Mouse (Mus musculus) gastrocnemius, adult 2 months (tissue): ENCODE data around the gene Fkbp8. TPM values are rescaled to one million over a fixed set of nuclear protein-coding genes. Genes with fewer than 3 reads are reported as not detected.

ENCODE experiments used
- DNase-seq: peaks from one replicate; pipeline ENCODE4 v3.0.0; 2022
- H3K27ac ChIP-seq: fragments of 200-600 bp; 2 replicates; pipeline ENCODE4 v1.8.1; 2022; ENCODE audit warnings: mild to moderate bottlenecking
- H3K4me3 ChIP-seq: fragments of 200-600 bp; 2 replicates; pipeline ENCODE4 v1.8.1; 2022; ENCODE audit warnings: mild to moderate bottlenecking, moderate library complexity
- CTCF ChIP-seq: fragments of 200-600 bp; IDR thresholded peaks from 2 replicates; pipeline ENCODE4 v1.8.1; 2022; ENCODE audit warnings: antibody characterized with exemption, mild to moderate bottlenecking, moderate library complexity
- intact Hi-C: fragments of 180-260 bp; cut with DNase I; formaldehyde crosslinking; loops from one replicate; pipeline ENCODE4 v1.15.1; 2025
- total RNA-seq, 2 experiments: library from RNA; stranded (reverse); gene quantifications; 2 replicates each; pipeline ENCODE4 v1.2.3; 2021

The Fkbp8 gene
- total RNA-seq, 2 experiments from 2014 or later: 108 to 112 TPM

- no peak for TF ChIP-seq CTCF
- Histone ChIP-seq H3K27ac (peak overlapping the region; percentile 88), H3K4me3 (no peak overlapping the region)
- intact Hi-C loops: no loop called here
- no peak for DNase-seq
Observed at GRCm38 (mm10) chr8:70574302-70574701, 46.8 kb downstream of the Fkbp8 start.

GRCm38 (mm10) chr8:70574915-70575314 is 47.4 kb downstream of the Fkbp8 start:
- no peak for TF ChIP-seq CTCF
- Histone ChIP-seq H3K27ac (peak overlapping the region; percentile 88), H3K4me3 (no peak overlapping the region)
- intact Hi-C loops: no loop called here
- DNase-seq: peak; percentile 70

GRCm38 (mm10) chr8:70577207-70577606 is 49.7 kb downstream of the Fkbp8 start:
- DNase-seq: no peak
- H3K27ac ChIP-seq: peak overlapping the region; percentile 50
- H3K4me3 ChIP-seq: no peak overlapping the region
- TF ChIP-seq CTCF: peak; percentile 17; the same call in 1 of the 2 replicates
- intact Hi-C loops: no loop called here

DNA sequence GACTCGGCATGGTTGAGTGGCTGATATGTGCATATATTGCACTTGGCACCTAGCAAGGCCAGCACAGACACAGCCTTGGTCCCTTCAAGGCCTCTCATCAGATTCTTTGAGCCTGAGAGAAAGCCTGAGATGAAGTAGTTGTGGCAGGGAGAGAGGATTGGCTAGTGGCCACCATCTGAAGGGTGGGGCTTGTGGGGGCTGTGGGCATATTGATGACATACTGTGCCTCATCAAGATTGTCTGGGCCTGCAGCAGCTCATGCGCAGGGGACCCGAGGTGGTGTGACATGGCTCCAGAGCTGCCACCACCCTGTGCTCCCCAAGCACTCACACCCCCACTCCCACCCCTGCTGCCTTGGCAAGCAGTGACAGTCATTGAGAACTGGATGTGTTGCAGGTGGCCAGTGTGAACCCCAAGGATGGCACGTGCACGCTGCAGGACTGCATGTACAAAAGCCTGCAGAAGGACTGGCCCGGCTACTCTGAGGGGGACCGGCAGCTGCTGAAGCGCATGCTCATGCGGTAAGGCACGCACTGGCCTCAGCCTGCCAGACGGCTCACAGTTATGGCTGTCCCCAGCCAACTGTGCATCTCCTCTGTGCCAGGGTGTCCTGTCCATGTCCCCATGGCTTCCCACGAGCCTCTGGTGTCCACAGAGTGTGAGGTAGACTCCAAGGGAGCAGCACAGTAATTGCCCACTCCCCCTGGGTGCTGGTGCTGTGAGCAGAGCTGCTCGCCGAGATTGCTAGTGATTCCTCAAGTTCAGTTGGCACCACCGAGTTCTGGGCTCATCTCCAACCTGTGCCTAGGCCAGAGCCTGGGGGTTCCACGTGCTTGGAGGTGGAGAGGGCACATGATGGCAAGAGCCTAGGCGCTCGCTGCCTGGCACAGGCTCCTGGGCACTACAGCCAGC is 56.2 kb downstream of the Fkbp8 start:
- DNase-seq: peak; percentile 89
- intact Hi-C loops: loop anchor here (2.0 kb wide), 1 partner anchor 23 kb away; no protein-coding TSS in a partner anchor
- H3K4me3 ChIP-seq: no peak overlapping the region
- H3K27ac ChIP-seq: peak overlapping the region; percentile 72
- TF ChIP-seq CTCF: no peak

GRCm38 (mm10) chr8:70584606-70585257 is 57.2 kb downstream of the Fkbp8 start:
- no peak for TF ChIP-seq CTCF
- Histone ChIP-seq H3K4me3 (no peak overlapping the region), H3K27ac (peak overlapping the region; percentile 72)
- intact Hi-C loops: loop anchor here (2.0 to 5.0 kb wide), 3 partner anchors 24 to 62 kb away; no protein-coding TSS in a partner anchor
- DNase-seq: peak; percentile 24

Other genes starting within 250 kb of the Fkbp8 start
- 1 to 10 TPM; 3.8 to 4.3 TPM for gene Homer3, start 244.9 kb upstream of the Fkbp8 start, total RNA-seq
- 10 to 100 TPM; 29.9 to 30.0 TPM for gene Ddx49, start 225.2 kb upstream of the Fkbp8 start, total RNA-seq
- 100 to 1,000 TPM; 118 to 128 TPM for gene Cope, start 225.2 kb upstream of the Fkbp8 start, total RNA-seq
- gene Cers1, start 211.9 kb upstream of the Fkbp8 start, total RNA-seq: 10 to 100 TPM; 14.0 to 23.3 TPM
- 1 to 10 TPM in 1 of 2 experiments, not detected in 1; 1.0 TPM for gene Gdf1, start 197.9 kb upstream of the Fkbp8 start, total RNA-seq
- 10 to 100 TPM; 28.1 to 35.1 TPM for gene Upf1, start 174.4 kb upstream of the Fkbp8 start, total RNA-seq
- 10 to 100 TPM in 1 of 2 experiments, 1 to 10 TPM in 1; 5.5 to 31.2 TPM for gene Comp, start 154.2 kb upstream of the Fkbp8 start, total RNA-seq
- 1 to 10 TPM; 8.9 to 9.5 TPM for gene Crtc1, start 88.1 kb upstream of the Fkbp8 start, total RNA-seq
- gene Klhl26, start 50.8 kb upstream of the Fkbp8 start, total RNA-seq: 1 to 10 TPM; 6.7 to 8.5 TPM
- gene Tmem59l, start 40.4 kb upstream of the Fkbp8 start, total RNA-seq: not detected
- gene Crlf1, start 34.6 kb upstream of the Fkbp8 start, total RNA-seq: 1 to 10 TPM; 2.5 to 3.2 TPM
- 100 to 1,000 TPM; 146 to 148 TPM for gene Rex1bd, start 21.0 kb upstream of the Fkbp8 start, total RNA-seq
- gene Uba52, start 16.9 kb upstream of the Fkbp8 start, total RNA-seq: 100 to 1,000 TPM; 777 to 924 TPM
- gene Kxd1, start 232 bp downstream of the Fkbp8 start, total RNA-seq: 10 to 100 TPM; 70.4 to 83.9 TPM
- 10 to 100 TPM; 11.9 to 14.6 TPM for gene Ell, start 11.7 kb downstream of the Fkbp8 start, total RNA-seq
- 1 to 10 TPM; 3.2 to 4.3 TPM for gene Isyna1, start 66.6 kb downstream of the Fkbp8 start, total RNA-seq
- 10 to 100 TPM in 1 of 2 experiments, 1 to 10 TPM in 1; 9.2 to 14.4 TPM for gene Ssbp4, start 81.1 kb downstream of the Fkbp8 start, total RNA-seq
- under 1 TPM; 0.42 to 0.48 TPM for gene Lrrc25, start 88.4 kb downstream of the Fkbp8 start, total RNA-seq
- gene Gdf15, start 104.7 kb downstream of the Fkbp8 start, total RNA-seq: under 1 TPM in 1 of 2 experiments, not detected in 1; 0.28 TPM
- 10 to 100 TPM in 1 of 2 experiments, 1 to 10 TPM in 1; 9.3 to 22.5 TPM for gene Pgpep1, start 132.7 kb downstream of the Fkbp8 start, total RNA-seq
- 10 to 100 TPM; 61.7 to 65.6 TPM for gene Lsm4, start 145.5 kb downstream of the Fkbp8 start, total RNA-seq
- 10 to 100 TPM; 35.5 to 54.5 TPM for gene Jund, start 171.2 kb downstream of the Fkbp8 start, total RNA-seq
- gene Iqcn, start 175.7 kb downstream of the Fkbp8 start, total RNA-seq: not detected
- gene Gm3336, start 190.8 kb downstream of the Fkbp8 start, total RNA-seq: not detected
- gene Pde4c, start 196.0 kb downstream of the Fkbp8 start, total RNA-seq: 1 to 10 TPM; 2.4 to 3.0 TPM
- 10 to 100 TPM; 31.9 to 39.8 TPM for gene Rab3a, start 227.0 kb downstream of the Fkbp8 start, total RNA-seq
- 10 to 100 TPM; 21.0 to 22.8 TPM for gene Mpv17l2, start 233.2 kb downstream of the Fkbp8 start, total RNA-seq
- gene Pik3r2, start 249.0 kb downstream of the Fkbp8 start, total RNA-seq: 10 to 100 TPM; 13.9 to 16.2 TPM